Mouse (Mus musculus): ENCODE measurements at regions not wholly inside any gene's neighbourhood (a gene's known extent, or its start where the extent isn't known, plus 50 kb on each side); places are given as distances from the start of the nearest gene placed in this dataset.
A peak's percentile ranks its signal among the peaks of the same experiment; 100 is the strongest.

DNA sequence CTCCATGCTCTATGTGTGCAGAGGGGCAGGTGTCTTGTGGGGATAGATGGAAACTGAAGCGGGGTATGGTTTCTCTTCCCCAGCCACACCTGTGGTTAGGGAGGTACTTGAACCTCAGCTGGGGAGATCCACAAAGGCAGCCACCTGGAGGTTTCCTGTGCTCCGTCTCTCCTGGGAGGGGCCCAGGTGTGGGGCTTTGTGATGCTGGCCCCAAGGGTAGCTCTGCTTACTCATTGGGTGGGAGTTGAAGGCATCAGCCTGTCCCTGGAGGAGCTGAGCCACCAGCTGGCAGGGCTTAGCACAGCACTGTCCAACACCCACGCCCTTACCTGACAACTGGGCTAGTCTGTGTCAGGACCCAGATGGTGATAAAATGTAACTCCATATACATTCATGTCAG is 81.4 kb downstream of the Lhx2 start:
- DNase-seq (ENCODE audit: low spot score in 2 of 2): no peak

DNA sequence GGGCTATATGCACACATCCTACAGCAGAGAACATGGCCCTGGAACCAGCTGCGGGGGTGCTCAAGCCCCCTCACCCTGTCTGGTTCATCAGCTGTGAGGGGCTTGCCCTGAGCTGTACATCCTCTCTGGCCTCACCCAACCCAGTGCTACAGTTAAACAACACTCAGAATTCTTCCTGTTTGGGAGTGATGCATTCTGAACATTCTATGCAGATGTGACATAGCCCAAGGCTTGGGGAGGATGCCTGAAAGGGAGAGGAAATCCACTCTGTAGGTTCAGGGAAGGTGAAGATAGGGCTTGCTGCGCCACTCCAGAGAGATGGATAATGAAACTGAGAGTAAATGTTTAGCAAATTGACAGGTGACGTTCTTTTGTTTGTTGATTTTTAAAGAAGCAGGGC is 83.3 kb downstream of the Lhx2 start:
- no peak for DNase-seq (ENCODE audit: low spot score in 2 of 2)

DNA sequence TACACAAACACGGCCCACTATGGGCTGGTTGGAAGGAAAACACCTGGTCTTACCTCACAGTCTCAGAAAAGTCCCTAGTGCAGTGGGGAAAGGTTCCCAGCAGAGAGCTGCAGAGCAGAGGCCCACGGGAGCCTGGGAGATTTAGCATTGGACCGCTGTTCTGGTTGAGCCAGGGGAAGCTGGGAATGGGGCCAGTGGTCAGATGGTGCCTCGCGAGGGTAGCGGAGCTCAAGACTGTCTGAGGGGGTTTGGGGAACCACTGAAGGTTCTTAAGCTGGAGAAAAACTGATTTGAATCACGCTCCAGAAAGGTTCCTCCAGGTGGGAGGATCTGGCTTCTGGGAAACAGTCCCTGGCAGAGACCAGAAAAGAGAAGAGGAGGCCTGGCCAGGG is 84.8 kb downstream of the Lhx2 start:
- no peak for DNase-seq (ENCODE audit: low spot score in 2 of 2)

DNA sequence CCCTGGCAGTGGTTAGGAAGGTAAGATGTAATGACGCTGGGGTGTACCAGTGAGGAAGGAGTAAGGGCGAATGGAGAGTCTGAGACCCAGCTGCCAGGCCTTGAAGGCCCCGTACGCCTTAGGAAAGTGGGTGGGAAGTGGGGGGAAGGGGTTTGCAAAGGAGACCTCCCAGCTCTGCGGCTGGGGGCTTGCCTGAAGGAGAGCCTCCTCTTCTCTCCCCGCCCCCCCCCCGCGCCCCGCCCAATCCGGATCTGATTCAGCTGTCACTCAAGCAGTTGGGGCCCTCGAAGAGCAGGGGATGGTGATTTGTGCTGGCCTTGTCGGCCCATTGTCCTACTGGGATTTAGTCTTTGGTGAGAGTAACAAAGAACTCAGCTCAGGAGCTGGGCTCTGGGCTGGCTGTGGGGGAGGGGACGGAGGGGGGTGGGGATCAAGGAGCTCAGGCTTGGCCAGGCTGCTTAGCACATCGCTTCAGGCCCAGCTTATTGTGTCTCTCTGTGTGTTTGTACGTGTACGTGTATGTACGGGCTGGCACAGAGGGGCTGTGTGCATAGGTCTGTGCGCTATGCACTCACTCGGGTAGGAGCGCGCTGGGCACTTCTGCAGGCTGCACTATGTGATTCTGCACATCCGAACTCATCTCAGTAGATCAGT is 85.3 kb downstream of the Lhx2 start:
- DNase-seq (ENCODE audit: low spot score in 2 of 2): no peak

DNA sequence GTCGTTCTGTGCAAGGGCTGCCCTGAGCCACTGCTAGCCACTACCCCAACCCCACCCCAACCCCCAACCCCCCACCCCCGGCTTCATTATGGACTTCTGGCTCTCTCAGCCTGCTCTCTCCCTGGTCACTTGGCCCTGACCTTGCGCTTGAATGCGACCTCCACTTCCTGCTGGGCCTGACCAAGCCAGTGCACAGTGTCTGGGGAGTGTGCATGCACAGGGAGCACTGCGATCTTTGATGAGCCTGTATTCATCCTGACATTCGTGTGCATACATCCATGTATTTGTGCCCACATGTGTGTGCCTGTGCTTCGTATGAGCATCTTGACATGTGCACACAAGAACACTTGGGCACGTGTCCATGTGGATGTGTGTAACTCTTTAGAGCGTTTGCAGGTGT is 85.9 kb downstream of the Lhx2 start:
- DNase-seq (ENCODE audit: low spot score in 2 of 2): no peak

DNA sequence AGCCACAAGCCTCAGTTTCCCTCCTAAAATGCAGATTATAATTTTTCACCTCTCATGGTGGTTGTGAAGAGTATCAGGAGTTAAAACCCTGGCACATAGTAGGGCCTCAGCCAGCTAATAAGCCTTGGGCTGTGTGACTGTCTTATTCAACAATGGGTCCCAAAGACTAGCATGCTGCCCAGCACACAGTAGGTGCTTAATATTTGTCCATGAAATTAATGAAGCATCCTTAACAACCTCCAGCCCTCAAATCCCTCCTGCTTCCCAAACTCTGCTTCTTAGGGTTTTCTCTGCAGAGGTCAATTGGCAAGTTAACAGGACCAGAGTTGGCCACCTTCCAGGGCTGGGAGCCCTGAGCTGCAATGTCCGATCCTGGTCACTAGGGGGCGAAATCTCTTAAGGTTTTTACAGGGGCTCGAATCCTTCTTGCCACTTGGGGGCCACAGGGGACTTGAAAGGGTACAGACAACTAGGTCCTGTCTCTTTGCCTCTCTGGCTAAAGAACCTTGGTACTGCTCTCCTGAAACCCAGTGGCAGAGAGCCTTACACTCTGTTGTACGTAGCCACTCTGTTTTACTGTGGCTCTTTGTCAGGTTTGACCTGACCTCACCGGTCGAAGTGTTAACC is 81.6 kb upstream of the Nek6 start:
- DNase-seq (ENCODE audit: low spot score in 2 of 2): peak; percentile 65 to 69

DNA sequence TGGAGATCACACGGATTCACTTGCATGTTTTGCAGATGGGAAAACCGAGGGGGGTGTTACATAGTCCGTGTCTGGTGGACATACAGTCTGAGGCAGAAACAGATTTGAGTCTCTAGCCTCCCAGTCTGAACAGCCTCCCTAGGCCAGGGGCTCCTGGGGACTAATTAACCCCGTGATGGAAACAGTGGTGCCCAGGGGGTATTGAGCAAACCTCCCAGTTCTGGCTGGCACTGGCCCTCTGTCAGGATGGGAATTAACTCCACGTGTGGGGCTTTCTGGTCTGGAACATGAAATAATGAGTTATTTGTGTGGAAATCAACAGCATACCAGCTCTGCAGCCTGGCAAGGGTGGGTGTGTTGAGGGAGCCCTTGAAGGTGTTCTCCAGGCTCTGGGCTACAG is 79.9 kb upstream of the Nek6 start:
- no peak for DNase-seq (ENCODE audit: low spot score in 2 of 2)

DNA sequence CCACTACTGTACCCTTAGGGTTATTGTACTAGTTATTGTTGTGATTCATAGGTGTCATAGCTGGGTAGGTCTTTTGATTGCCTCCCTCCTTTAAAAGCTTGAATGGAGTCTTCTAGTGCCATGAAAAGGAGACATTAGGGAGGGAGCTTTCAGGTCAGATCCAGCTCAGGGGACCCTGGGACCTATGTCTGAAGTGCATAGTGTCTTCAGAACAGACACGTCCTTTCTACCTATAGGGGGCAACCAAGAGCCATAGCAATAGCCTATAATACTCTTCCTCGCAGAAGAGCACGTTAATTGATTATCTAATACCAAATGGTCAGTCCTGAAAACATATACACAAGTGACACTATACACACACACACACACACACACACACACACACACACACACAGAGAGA is 77.7 kb upstream of the Nek6 start:
- peak; percentile 8 to 12 for DNase-seq (ENCODE audit: low spot score in 2 of 2)

DNA sequence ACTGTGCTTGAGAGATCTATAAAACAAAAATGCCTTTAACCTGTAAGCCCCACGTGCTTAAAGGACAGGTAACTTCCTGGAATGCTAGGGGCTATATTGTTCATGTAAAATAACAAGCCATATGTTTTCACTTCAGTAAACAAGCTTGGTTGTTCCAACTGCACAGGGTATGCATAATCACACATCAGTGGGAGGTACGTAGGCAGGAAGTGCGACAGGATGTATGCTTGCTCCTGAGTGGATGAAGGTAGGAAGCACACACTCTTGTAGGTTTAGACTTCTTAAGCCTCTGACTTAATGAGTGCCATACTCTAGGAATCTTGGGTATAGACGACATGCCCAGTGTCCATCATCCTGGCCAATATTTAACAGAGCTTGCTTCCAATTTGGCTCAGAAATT is 74.7 kb upstream of the Nek6 start:
- peak in 1 of 2 experiments; percentile 5 for DNase-seq (ENCODE audit: low spot score in 2 of 2)

DNA sequence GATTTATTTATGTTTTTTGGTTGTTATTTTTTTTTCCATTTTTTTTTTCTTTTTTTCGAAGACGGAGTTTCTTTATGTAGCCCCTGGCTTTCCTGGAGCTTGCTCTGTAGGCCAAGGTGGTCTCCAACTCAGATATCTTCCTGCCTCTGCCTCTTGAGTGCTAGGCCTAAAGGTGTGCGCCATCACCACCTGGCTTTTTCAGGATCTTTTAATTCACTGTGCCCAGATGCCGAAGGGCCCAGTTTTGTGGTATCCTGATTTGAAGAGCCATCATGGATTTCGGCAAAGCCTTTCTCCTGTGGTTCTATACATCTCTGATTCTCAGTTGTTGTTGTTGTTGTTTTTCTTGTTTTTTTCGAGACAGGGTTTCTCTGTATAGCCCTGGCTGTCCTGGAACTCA is 72.3 kb upstream of the Nek6 start:
- no peak for DNase-seq (ENCODE audit: low spot score in 2 of 2)

DNA sequence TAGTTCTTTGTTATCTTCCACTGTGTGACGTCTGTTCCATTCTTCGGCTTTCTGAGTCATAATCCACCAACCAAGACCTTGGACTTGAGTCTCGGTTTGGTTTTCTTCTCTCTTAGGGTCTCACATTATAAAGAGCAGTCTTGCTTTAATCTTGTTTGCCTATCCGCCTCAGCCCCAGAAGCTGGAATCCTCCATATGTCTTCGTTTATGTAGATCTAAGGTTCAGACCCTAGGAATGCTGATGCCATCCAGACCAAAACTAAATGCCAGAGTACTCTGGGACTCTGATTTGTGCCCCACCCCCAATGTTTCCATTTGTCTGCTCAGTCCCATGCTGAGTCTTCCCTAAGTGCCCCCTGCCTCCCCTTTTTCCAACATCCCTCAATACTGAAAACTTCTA is 71.5 kb upstream of the Nek6 start:
- no peak for DNase-seq (ENCODE audit: low spot score in 2 of 2)

DNA sequence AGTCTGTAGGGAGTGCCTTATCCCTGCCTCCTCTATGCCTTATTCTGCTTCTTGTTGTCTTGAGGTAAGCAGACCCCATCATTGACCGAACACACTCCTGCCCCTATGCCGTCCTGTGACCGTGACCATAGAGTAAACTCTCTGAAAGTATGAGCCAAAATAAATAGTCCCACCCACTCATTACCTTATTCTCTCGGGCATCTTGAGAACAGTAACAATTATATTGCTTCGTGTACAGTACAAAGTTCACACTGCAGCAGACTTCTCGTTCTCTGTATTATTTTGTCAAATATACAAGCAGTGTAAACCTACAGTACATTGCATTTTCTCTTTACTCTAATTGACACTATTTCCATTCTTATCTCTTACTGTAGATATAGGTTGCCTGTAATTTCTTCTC is 62.4 kb upstream of the Nek6 start:
- DNase-seq (ENCODE audit: low spot score in 2 of 2): no peak

DNA sequence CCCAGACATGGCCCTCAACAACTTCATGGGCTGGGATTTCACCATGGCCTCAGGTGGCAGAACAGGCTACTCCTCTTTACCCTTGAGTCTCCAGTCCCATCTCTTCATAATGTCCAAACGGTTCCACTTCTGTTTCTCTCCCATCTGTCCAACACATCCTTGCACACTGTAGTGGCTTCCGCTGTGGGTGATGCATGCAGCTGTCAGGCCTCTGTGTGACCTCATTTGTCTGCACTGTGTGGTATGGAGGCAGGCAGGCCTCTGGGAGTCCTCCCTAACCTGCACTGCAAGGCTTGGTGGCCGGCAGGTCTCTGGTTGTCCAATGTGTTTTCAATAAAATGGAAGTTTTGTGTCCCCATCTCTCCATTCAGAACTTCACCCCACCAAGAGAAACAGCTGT is 54.9 kb upstream of the Nek6 start:
- DNase-seq (ENCODE audit: low spot score in 2 of 2): no peak

DNA sequence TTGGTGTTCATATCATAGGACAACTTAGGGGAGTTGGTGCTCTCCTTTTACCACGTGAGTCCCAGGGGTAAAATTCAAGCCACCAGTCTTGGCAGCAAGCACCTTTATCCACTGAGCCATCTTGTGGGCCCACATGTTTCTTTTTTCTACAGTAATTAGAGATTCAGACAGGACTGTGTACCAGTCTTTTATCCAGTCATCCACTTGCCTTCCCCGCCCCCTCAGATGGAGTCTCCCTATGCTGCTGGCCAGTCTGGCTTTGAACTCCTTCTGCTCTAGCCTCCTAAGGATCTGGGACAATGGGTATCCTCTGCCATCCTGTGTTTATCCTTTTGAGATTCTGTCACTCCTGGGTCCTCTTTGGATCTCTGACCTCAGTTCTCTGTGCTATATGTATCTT is 51.1 kb upstream of the Nek6 start:
- DNase-seq (ENCODE audit: low spot score in 2 of 2): no peak

DNA sequence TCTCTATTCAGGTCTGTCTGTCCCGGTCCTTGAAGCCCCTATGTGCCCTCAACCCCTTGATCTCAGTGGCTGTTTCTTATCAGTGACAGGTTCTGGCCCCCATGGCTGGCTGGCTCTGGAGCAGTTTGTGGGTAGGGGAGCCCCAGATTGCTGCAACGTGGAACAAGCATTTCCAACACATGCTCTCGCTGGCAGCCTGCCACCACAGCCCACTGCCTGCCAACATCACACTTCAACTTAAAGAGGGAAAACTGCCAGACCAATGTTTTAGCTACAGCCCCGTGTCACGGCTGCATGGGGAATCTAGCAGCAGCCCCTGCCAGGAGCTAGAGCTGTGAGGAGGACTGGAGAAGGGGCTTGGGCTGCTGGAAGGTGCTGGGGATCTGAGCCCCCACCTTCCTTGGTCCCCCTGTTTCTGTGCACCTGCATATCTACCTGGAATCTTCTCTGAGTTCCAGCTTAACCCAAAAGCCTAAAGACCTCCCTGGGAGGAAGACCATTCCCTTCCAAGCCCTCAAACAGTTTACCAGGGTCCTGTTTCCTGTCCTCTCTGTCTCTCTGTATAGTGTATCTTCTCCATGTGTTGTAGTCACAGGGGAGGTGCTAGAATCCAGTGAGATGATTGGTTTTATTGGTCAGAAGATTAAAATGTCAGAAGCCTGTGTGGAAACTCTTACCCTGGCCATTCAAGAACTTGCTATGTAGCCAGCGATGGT is 50.5 kb upstream of the Nek6 start:
- DNase-seq (ENCODE audit: low spot score in 2 of 2): no peak

Data from natural killer cell, adult 2 months (primary cell).